Mouse (Mus musculus) spleen, postnatal 14 days (tissue): Measurements from ENCODE around the gene Sirpa.
A peak's percentile ranks its signal among the peaks of the same experiment; 100 is the strongest.

Experiments used
- DNase-seq, 2 experiments: peaks; one replicate each; pipeline ENCODE4 v3.0.0; 2021 to 2022; ENCODE audit warnings: low spot score in 2 of 2

Gene Sirpa

DNA sequence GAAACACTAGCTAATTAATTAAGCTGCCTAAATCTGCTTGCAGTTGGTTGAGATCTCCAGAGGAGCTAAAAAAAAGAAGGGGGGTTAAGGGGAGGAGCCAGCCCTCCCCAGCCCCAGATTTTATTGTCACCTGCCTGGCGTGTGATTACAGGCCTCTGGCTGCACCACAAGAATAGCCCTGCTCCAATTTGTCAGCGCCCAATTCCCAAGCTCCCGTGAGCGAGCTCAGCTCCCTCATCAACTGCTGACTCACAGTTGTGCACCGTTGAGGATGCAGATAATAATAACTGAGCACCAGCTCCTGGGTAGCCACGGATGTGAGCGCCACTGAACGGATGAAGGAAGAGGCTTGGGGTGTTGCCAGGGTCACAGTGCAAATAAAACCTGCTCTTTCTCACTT lies 13.6 kb downstream of the Sirpa start:
- DNase-seq: no peak

DNA sequence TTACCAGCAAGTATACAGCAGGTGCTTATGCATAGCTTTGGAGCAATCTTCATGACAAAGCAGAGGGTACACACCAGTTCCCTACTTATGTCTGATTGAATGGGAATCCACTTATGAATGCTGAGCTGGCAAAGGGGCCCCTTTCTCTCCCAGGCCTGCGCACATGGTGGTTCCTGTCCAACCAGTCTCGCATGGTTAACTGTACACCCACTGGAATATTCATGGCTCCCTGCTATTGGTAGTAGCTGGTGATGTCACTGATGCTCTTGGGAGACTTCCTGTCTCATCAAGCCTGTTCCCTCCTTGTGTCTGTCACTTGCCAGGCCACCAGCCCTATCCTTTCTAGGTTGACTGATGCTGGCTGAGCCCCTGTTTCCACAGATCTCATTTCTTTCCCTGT lies 14.3 kb downstream of the Sirpa start:
- DNase-seq: no peak

DNA sequence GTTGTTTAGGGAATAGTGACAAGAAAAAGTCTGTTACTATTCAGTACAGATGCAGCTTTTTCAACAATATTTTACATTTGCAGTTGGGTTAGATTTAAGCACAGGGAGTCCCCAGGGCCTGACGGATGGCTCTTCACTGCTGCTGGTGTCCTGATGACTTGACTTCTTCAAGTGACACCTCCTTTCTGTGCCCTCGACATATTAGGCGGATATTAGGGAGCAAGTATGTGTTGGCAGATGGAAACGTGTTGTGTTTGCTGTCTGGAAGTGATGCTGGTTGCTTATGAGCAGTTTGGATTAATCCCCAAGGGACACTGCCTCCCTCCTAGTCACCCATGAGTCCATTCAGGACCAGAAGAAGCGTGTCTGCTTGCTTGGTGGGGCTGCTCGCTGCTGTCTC lies 21.3 kb downstream of the Sirpa start:
- no peak for DNase-seq

DNA sequence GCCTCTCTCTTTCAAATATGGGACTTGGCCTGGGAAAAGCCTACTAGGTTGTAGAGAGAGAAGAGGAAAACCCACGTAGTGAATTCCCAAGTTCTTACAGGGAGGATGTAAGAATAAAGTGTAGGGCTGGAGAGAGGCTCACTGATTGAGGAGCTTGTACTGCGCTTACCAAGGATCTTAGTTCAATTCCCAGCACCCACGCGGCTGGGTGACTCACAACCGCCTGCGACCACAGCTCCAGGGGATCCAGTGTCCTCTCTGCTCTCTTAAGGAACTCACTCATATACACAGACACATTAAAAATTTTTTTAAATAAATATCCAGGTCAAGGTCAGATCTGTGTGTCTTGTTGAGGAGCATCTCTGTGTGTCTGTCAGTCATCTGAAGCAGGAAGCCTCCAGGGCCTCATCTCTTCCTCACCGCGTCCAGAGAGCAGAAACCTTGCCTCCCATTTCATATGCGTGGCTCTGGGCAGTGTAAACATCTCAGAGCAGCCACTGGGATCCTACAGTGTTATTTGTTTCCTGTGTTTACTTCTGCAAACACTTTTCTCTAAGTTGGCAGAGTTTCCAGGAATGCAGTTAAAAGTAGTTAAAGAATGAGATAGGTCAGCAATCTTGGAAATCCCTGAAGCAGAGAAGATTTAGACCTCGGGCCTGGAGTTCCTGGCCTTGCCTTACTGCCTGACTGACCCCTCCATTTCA lies 22.0 kb downstream of the Sirpa start:
- DNase-seq: no peak

DNA sequence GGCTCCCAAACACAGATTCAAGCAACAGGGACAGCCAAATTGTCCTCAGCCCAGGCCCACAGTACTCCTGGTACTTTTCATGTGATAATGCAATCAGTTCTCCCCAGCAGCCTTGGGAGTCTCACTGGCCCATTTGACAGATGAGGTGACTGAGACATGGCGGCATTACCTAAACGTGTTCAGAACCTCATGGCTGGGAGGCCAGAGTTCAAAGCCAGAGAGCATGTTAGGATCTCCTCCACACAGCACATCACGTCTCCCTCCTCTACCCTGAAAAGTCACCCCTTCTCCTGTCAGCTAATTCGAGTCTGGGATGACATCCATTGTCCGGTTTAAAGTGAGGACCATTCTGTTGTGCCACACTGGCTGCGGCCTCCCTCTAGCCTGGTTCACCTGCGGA lies 27.5 kb downstream of the Sirpa start:
- DNase-seq: peak in 1 of 2 experiments; percentile 5

DNA sequence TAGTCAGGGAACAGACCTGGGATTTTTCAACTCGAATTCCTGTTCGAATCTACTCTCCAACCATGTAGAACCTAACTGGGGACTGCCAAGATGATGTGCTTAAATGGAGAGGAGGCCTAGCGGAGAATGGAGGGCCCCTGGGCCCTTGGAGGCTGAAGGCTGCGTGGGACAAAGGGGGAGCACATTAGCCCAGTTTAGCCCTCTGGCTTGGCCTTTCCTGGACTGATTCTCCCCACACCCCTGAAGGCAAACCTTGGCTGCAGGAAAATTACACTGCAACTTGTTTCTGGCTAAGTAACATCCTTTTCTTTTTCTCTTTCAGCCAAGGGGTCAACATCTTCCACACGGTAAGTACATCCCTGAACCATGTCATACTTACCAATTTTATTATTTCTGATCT lies 28.2 kb downstream of the Sirpa start:
- no peak for DNase-seq

DNA sequence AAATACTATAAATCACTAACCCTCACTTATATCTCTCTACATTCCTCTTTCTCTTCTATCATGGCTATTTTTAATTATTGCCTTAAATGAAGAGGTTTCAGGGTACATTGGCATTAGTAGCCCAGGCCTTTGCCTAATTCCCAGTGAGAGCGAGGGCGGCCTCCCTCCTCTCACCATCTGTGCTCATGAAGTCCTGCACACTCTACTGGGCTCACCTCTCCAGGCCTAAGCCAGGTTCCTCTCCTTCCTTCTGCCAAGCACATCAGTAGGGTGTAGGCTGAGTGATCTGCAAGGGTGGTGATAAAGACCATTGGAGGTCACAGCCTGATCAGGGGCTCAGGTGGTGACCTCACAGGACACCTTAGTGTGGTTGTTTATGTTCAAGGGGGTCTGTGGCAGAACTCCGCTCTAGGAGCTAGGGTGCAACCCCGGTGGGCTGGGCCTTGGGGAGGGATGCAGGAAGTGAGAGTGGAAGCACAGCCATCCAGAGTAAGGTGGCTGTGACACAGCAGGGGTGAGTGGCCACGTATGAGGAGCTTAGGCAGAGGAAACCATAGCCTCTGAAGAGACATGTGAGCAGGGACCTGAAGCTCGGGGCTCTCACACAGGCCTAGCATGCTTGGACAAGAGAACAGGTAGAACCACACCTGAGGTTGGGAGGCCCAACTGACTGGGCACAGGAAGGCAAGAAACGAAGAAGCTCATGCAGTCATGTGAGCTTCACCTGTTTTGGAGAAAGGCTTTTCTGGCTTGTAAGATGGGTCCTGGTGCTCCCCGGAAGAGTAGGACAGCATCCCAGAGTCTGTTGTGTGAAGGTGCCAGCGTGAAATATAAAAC lies 29.2 kb downstream of the Sirpa start:
- peak in 1 of 2 experiments; percentile 4 for DNase-seq

DNA sequence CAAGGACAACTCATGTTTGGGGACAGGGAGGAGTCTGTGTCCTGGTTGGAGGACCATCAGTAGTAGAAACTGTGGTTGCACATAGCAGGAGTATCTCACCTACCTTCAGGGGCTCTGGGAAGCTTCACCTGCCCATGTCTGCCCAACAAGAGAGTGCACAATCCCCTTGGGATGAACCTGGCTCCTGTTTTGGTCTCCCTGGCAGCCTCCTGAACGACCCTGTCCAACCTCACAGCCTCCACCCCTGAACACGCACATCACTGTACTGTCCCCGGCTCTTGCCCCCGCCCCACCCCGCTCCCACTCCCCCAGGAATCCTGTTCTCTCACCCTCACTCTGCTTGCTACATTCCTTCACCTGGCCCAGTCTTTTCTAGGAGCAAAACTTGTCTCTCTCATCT lies 30.3 kb downstream of the Sirpa start:
- DNase-seq: no peak

DNA sequence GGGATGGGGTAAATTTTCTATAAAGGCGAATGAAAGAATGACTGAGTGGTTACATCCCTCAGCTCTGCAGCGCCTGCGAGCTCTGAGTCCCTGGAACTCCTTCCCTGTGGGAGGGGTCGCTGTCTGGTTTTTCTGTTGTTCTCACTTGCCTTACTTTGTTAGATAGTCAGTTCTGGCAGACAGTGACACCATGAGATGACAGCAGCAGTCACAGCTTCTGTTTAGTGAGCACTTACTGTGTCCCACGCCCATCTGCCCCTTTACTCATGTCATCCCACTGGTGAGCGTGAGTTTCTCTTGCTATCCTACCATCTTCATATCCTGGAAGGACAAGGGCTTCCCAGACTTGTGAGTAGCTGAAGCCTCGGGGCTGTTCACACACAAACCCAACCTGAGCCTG lies 31.1 kb downstream of the Sirpa start:
- DNase-seq: no peak

DNA sequence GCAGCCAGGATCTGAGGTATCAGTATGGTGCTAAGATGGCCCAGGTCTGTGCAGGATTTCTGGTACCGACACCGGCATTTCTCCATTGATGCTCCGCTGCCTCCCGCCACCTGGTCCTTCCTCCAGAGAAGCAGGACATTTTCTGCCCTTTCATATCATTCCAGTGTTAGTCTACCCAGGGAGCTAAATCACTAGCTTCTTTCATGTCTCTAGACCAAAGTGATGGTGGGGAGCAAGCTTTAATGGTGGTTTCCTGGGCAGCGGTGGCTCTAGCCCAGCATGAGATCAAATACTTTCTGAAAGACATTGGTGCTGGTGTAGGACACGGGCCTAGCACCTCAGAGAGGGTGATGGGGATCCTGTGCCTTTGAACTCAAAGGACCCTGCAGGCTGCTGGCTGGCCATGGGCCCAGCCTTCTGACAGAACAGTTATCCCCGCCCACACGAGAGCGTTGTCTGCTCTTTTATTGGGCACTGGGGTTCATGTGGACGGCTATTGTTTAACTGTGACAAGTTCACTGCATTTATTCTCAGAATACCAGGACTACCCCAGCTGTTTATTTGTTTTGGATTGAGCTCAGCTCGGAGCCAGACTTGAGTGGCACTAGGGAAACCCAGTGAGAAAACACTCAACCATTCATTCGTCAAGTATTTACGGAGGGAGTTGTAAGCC lies 31.7 kb downstream of the Sirpa start:
- no peak for DNase-seq

DNA sequence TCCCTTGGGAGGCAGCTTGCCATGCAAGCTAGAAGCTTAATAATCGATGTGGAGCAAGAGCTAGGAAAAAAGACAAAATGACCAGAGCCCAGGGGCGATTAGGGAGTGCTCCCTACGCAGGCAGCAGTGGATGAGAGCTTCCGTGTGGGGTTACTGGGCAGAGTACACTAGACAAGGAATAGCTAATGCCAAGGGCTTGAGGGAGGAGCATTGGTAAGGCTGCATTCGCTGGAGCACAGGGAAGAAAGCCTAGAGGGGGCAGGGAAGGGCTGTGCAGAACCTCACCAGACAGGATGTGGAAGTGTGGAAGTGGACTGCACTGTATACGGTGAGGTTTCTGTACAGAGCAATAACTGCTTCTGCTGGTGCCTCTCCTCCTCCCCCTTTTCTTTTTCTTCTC lies 32.3 kb downstream of the Sirpa start:
- no peak for DNase-seq

DNA sequence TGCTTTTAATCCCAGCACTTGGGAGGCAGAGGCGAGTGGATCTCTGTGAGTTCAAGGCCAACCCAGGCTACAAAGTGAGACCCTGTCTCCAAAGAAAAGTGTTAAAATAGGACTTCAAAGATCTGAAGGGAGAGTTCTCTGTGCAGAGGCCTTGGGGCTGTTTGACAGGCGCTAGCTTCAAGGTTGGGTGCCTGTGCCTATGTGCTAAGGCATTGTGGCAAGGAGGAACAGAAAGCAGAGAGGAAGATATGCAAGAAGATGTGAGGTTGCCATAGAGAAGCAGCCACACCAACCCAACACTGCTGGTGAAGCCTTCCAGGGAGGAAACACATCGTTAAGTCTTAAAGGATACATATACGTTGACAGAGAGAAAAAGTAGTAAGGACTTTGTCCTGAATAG lies 33.2 kb downstream of the Sirpa start:
- DNase-seq: no peak

DNA sequence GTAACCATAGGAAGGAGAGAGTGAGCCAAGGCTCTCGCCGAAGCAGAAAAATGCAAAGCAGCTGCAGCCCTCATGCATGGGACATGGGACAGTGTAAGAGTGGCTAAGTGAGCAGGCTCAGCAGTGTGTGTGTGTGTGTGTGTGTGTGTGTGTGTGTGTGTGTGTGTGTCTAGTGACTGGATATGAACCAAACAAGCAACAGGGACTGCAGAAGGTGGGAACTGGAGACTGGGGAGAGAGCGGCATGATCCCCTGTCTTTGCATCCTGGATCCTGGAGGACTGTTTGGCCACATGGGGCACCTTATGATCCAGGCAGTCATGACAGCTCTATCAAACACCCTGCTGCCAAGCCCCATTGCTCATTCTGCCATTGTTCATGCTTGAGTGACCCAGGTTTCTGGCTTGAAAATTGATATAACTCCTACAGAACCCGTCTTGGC lies 34.0 kb downstream of the Sirpa start:
- DNase-seq: peak in 1 of 2 experiments; percentile 4

DNA sequence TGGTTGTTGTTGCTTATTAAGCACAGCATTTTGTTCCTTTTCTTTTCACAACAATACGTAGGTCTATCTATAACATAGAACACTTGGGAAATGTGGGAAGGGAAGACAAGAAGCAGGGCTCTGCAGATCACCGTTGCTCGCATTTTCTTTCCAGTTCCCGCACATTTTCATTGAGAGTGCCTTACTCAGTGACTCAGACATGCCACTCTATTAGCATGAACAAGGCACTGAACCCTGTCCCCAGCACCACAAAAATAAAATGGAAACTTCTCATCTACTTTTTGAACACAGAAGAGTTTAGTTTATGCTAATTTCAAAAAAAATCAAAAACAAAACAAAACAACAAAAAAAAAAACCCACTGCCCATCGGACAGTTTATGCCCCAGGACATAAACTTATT lies 34.5 kb downstream of the Sirpa start:
- no peak for DNase-seq

DNA sequence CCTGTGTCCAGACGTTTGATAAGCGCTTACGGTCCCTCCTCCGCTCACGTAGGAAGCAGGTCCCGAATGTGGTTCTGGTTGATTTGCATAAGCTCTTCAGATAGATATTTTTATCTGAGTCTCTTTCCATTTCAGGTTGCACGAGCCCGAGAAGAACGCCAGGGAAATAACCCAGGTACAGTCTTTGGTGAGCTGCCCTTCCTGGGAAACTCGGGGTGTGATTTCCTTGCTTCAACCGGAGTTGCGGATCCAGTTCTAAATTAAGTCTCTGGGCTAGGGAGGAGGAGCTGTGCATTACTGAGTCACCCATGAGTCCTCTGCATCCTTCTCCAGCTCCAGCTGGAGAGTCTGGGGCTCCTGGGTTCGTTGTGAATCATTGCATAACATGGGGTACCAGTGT lies 35.2 kb downstream of the Sirpa start:
- no peak for DNase-seq

DNA sequence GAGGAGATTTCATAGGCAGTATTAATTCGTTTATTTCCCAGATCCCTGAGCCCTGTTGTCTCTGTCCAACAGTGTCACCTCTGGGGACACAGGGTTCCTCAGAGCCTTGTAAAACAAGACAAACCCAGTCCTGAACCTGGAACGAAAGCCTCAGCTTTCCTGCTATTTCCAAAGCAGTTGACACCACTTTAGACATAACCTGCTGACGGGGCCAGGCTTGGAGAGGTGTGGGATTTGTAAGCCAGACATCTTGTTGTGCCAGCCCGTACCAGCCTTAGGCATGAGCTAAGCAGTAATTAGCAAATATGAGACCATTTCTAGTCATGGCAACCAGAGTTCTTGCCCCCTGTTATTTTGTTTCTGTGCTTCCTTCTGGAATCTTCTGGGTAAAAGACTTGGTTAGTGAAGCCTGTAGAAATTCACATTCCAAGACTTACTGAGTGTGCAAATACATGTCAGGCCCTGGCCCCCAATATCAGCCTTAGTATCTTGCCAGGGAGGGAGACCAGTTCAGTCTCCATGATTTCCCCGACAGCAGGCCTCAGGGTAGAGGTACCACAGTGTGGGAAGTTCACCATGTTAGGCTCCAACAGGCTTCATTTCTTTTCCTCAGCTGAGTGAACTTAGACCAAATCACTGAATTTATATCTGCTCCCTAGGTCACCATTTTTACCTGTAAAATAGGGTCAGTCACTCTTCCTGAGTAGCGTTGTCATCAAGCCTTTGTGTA lies 36.0 kb downstream of the Sirpa start:
- no peak for DNase-seq

DNA sequence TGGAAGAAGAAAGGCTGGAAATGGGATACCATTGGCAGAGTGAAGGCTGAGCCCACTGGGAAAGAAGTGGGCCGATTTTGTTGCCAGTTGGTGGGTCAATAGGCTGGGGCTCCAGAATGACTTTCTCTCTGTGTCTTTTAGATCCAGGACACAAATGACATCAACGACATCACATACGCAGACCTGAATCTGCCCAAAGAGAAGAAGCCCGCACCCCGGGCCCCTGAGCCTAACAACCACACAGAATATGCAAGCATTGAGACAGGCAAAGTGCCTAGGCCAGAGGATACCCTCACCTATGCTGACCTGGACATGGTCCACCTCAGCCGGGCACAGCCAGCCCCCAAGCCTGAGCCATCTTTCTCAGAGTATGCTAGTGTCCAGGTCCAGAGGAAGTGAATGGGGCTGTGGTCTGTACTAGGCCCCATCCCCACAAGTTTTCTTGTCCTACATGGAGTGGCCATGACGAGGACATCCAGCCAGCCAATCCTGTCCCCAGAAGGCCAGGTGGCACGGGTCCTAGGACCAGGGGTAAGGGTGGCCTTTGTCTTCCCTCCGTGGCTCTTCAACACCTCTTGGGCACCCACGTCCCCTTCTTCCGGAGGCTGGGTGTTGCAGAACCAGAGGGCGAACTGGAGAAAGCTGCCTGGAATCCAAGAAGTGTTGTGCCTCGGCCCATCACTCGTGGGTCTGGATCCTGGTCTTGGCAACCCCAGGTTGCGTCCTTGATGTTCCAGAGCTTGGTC lies 37.3 kb downstream of the Sirpa start:
- peak in 1 of 2 experiments; percentile 3 for DNase-seq

DNA sequence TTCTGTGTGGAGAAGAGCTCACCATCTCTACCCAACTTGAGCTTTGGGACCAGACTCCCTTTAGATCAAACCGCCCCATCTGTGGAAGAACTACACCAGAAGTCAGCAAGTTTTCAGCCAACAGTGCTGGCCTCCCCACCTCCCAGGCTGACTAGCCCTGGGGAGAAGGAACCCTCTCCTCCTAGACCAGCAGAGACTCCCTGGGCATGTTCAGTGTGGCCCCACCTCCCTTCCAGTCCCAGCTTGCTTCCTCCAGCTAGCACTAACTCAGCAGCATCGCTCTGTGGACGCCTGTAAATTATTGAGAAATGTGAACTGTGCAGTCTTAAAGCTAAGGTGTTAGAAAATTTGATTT lies 37.9 kb downstream of the Sirpa start:
- DNase-seq: no peak

DNA sequence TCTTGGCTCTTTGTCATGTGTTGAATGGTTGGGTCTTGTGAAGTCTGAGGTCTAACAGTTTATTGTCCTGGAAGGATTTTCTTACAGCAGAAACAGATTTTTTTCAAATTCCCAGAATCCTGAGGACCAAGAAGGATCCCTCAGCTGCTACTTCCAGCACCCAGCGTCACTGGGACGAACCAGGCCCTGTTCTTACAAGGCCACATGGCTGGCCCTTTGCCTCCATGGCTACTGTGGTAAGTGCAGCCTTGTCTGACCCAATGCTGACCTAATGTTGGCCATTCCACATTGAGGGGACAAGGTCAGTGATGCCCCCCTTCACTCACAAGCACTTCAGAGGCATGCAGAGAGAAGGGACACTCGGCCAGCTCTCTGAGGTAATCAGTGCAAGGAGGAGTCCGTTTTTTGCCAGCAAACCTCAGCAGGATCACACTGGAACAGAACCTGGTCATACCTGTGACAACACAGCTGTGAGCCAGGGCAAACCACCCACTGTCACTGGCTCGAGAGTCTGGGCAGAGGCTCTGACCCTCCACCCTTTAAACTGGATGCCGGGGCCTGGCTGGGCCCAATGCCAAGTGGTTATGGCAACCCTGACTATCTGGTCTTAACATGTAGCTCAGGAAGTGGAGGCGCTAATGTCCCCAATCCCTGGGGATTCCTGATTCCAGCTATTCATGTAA lies 38.5 kb downstream of the Sirpa start:
- DNase-seq: peak in 1 of 2 experiments; percentile 3

DNA sequence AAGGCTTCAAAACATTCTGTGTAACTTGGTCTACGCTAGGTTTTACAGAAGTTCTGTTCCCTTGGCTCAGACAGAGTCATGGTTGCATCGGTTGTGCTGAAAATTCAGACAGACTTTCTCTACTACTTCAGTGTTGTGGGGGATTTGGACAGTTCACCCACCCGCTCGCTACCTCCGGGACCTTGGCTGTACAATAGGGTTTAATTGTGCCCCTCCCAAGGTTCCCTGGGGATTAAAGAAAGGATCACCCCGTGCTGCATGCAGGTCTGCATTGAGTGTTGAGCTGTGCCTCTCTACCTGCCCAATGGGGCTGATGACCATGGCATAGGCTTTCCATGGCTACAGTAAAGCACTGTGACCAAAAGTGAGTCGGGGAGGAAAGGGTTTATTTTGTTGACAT lies 39.7 kb downstream of the Sirpa start:
- DNase-seq: peak in 1 of 2 experiments; percentile 1
